Comparison of ENCODE assay signal across 8 mouse cellular contexts in the genomic region with DNA sequence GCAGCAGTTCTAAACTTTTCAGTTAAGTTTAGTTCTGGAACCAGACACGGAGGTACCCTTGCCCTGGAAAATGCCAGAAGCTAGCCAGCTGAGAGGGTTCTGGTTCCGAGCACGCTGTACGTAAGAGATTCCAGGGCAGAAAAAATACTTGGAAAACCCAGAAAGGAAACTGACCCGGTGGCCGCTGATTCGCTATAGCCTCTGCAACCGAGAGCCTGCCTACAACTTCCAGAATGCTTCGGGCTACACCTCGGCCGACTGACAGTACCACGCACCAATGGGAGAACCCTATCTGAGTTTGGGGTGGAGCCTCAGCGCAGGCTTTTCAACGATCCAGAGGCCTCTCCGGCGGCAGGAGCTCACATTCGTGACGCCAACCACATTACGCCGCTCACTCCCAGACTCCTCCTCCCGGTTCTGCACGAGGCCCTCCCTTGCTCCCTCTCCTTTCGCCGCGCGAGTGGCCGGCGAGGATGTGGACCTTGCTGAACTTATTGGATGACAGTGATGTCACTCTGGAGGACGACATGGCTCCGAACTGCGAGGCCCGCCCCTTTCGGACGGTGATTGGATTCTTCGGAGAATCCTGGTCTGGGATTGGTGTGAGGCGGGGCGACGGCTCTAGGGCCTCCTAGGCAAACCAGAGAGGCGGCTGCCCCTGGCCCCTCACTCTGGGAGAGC. TPM values are rescaled to one million over a fixed set of nuclear protein-coding genes. Genes with fewer than 3 reads are reported as not detected.
A peak's percentile ranks its signal among the peaks of the same experiment; 100 is the strongest.
DNase-seq lines count a peak whose midpoint lies in the region; ATAC-seq and TF ChIP-seq lines count a peak whose summit lies in the region.

A gene (plus strand): TSS at position 378 of the 681 bp plus-strand sequence.

- H3K27me3 ChIP-seq in embryonic facial prominence, embryonic 13.5 days = no peaks in the 10 kb centered on the region
- H3K27me3 ChIP-seq in kidney, adult 2 months (replicated peaks; ENCODE audit: control insufficient read depth, insufficient read depth, low read length) = no peaks in the 10 kb centered on the region
- no peaks in the 10 kb centered on the region for H3K27me3 ChIP-seq in limb, embryonic 12.5 days
- H3K27me3 ChIP-seq in midbrain, embryonic 15.5 days (replicated peaks) = no peaks in the 10 kb centered on the region
- H3K27me3 ChIP-seq in spleen, adult 2 months (ENCODE audit: control insufficient read depth, insufficient read depth, low read length) = no peaks in the 10 kb centered on the region

- DNase-seq in 3134 (ENCODE audit: extremely low read depth, insufficient read length, low spot score) = peak; percentile 99
- DNase-seq in adrenal gland, postnatal 36 days = peak; percentile 97 to 98
- peak; percentile 99 to 100 for DNase-seq in heart, adult 18-20 months
- peak; percentile 100 for DNase-seq in kidney, adult 2 months
- DNase-seq in spleen, adult 2 months (ENCODE audit: low read depth in 1 of 2, low spot score in 2 of 2) = peak; percentile 95 to 98

- H3K4me2 ChIP-seq in embryonic facial prominence, embryonic 13.5 days = peak within 1 kb of the TSS; percentile 74
- H3K4me2 ChIP-seq in limb, embryonic 12.5 days = peak within 1 kb of the TSS; percentile 61
- peak within 1 kb of the TSS; percentile 74 for H3K4me2 ChIP-seq in midbrain, embryonic 15.5 days

- peak within 1 kb of the TSS; percentile 78 for H3K27ac ChIP-seq in embryonic facial prominence, embryonic 13.5 days
- H3K27ac ChIP-seq in kidney, adult 2 months (ENCODE audit: insufficient read depth, low read depth, low read length) = peak within 1 kb of the TSS; percentile 68
- H3K27ac ChIP-seq in limb, embryonic 12.5 days = peak within 1 kb of the TSS; percentile 78
- peak within 1 kb of the TSS; percentile 87 for H3K27ac ChIP-seq in midbrain, embryonic 15.5 days
- H3K27ac ChIP-seq in spleen, adult 2 months (ENCODE audit: insufficient read depth, low read length) = peak within 1 kb of the TSS; percentile 67

- under 1% methylated on average over 39 of the region's 39 CpGs for WGBS in embryonic facial prominence, embryonic 13.5 days
- WGBS in kidney, adult 2 months = under 1% methylated on average over 39 of the region's 39 CpGs
- WGBS in limb, embryonic 12.5 days = under 1% methylated on average over 39 of the region's 39 CpGs
- under 1% methylated on average over 39 of the region's 39 CpGs for WGBS in midbrain, embryonic 15.5 days
- under 1% methylated on average over 39 of the region's 39 CpGs for WGBS in spleen, adult 2 months

- ATAC-seq in embryonic facial prominence, embryonic 13.5 days (ENCODE audit: insufficient number of reproducible peaks, insufficient read depth, low FRiP score, low TSS enrichment, low read depth) = peak; percentile 97
- ATAC-seq in limb, embryonic 12.5 days (ENCODE audit: insufficient number of reproducible peaks, insufficient read depth, low FRiP score, low TSS enrichment, low read depth) = peak; percentile 99
- ATAC-seq in midbrain, embryonic 15.5 days (replicated peaks) = peak; percentile 99

- peak within 1 kb of the TSS; percentile 79 for H3K9ac ChIP-seq in embryonic facial prominence, embryonic 13.5 days
- peak within 1 kb of the TSS; percentile 76 for H3K9ac ChIP-seq in limb, embryonic 12.5 days (replicated peaks)
- H3K9ac ChIP-seq in midbrain, embryonic 15.5 days = peak within 1 kb of the TSS; percentile 73

- TF ChIP-seq CTCF in kidney, adult 2 months (conservative IDR thresholded peaks at IDR 0.05; ENCODE audit: insufficient read depth, insufficient read length, low read depth, low read length) = no peak
- no peak for TF ChIP-seq CTCF in spleen, adult 2 months (IDR thresholded peaks at IDR 0.05; ENCODE audit: extremely low read depth, insufficient read depth, insufficient read length, insufficient replicate concordance)

- no peak for TF ChIP-seq POLR2A in kidney, adult 2 months (IDR thresholded peaks at IDR 0.05; ENCODE audit: low read depth, low read length)
- no peak for TF ChIP-seq POLR2A in spleen, adult 2 months (IDR thresholded peaks at IDR 0.05; ENCODE audit: low read depth, low read length)

- H3K4me3 ChIP-seq in embryonic facial prominence, embryonic 13.5 days = peak within 1 kb of the TSS; percentile 60
- peak within 1 kb of the TSS; percentile 72 for H3K4me3 ChIP-seq in kidney, adult 2 months (ENCODE audit: insufficient read depth, low read depth, low read length)
- peak within 1 kb of the TSS; percentile 62 for H3K4me3 ChIP-seq in limb, embryonic 12.5 days (replicated peaks)
- peak within 1 kb of the TSS; percentile 64 for H3K4me3 ChIP-seq in midbrain, embryonic 15.5 days
- peak within 1 kb of the TSS; percentile 60 for H3K4me3 ChIP-seq in spleen, adult 2 months (ENCODE audit: extremely low read depth, insufficient read depth, insufficient read length)

- H3K9me3 ChIP-seq in embryonic facial prominence, embryonic 13.5 days = no peaks in the 10 kb centered on the region
- no peaks in the 10 kb centered on the region for H3K9me3 ChIP-seq in limb, embryonic 12.5 days
- H3K9me3 ChIP-seq in midbrain, embryonic 15.5 days = no peaks in the 10 kb centered on the region

- H3K36me3 ChIP-seq in embryonic facial prominence, embryonic 13.5 days = 0 out of 2 replicates have a peak, but pooled peaks cover 13% of the 10 kb centered on the region
- H3K36me3 ChIP-seq in kidney, adult 2 months (ENCODE audit: control insufficient read depth, insufficient read depth, low read length) = no peaks in the 10 kb centered on the region
- 0 out of 2 replicates have a peak, but pooled peaks cover 4% of the 10 kb centered on the region for H3K36me3 ChIP-seq in limb, embryonic 12.5 days
- H3K36me3 ChIP-seq in midbrain, embryonic 15.5 days (replicated peaks) = no peaks in the 10 kb centered on the region
- H3K36me3 ChIP-seq in spleen, adult 2 months (ENCODE audit: control insufficient read depth, insufficient read depth, low read length) = no peaks in the 10 kb centered on the region

- H3K4me1 ChIP-seq in embryonic facial prominence, embryonic 13.5 days = peaks cover 40% of the 10 kb centered on the region
- H3K4me1 ChIP-seq in kidney, adult 2 months (ENCODE audit: control insufficient read depth, insufficient read depth, low read length) = no peaks in the 10 kb centered on the region
- H3K4me1 ChIP-seq in limb, embryonic 12.5 days (replicated peaks) = peaks cover 41% of the 10 kb centered on the region
- peaks cover 41% of the 10 kb centered on the region for H3K4me1 ChIP-seq in midbrain, embryonic 15.5 days
- peaks cover 4% of the 10 kb centered on the region; the same call in 1 of the 2 replicates for H3K4me1 ChIP-seq in spleen, adult 2 months (ENCODE audit: control insufficient read depth, insufficient read depth, insufficient read length)

RNA-seq across cellular contexts. Expression of the gene that starts here (rescaled TPM):
- total RNA-seq in adrenal gland, postnatal 36 days (2021) = 1 to 10 TPM; 3.4 to 4.1 TPM
- polyA plus RNA-seq in embryonic facial prominence, embryonic 13.5 days (2015; fragmentation: Nextera tagmentation; extraction: Ambion mirVana) = 7.7 and 8.2 TPM in 2 replicates
- total RNA-seq in heart, adult 18-20 months (2021) = 10 to 100 TPM; 10.5 to 12.1 TPM
- polyA plus RNA-seq in kidney, adult 2 months (2012; rRNA removed) = 1.7 and 1.9 TPM in 2 replicates
- 7.3 and 8.8 TPM in 2 replicates for polyA plus RNA-seq in limb, embryonic 12.5 days (2016; fragmentation: Nextera tagmentation; extraction: Ambion mirVana)
- 8.5 and 9.3 TPM in 2 replicates for polyA plus RNA-seq in midbrain, embryonic 15.5 days (2015; fragmentation: Nextera tagmentation; extraction: Ambion mirVana)
- 1.4 TPM in 2 replicates for polyA plus RNA-seq in spleen, adult 2 months (2012; rRNA removed)

Comparison
In these comparisons a context has a peak if more than half of its experiments do, and no peak if none do; other contexts are left out.
1. Peak in every context shown above with its lines: DNase-seq, ATAC-seq, H3K4me3 ChIP-seq and H3K27ac ChIP-seq.